Mouse (Mus musculus): ENCODE measurements around the gene C1qbp.

The C1qbp gene

GRCm38 (mm10) chr11:70982557-70983228 lies at the start of gene C1qbp:
C1qbp (minus strand) TSS chr11:70983026.
- DNase-seq (ENCODE audit: low read depth, low spot score), result peak; percentile 87

- DNase-seq (ENCODE audit: low read depth, low spot score), result no peak
Measured at GRCm38 (mm10) chr11:71032070-71032469, 49.2 kb upstream of the C1qbp start.

- DNase-seq (ENCODE audit: low read depth, low spot score), result no peak
Measured at GRCm38 (mm10) chr11:71029403-71030118, 46.7 kb upstream of the C1qbp start.

GRCm38 (mm10) chr11:71028280-71028679 lies 45.5 kb upstream of the C1qbp start:
- DNase-seq (ENCODE audit: low read depth, low spot score), result no peak

- peak; percentile 99 for DNase-seq (ENCODE audit: low read depth, low spot score)
Measured at GRCm38 (mm10) chr11:71019201-71020068, 36.6 kb upstream of the C1qbp start, which contains the start of the genes Mis12 and Derl2. Mis12 (plus strand) TSS chr11:71019611. Derl2 (minus strand) TSS chr11:71019841.

GRCm38 (mm10) chr11:71018416-71019200 lies 35.8 kb upstream of the C1qbp start:
- no peak for DNase-seq (ENCODE audit: low read depth, low spot score)

GRCm38 (mm10) chr11:71017051-71017450 lies 34.2 kb upstream of the C1qbp start:
- DNase-seq (ENCODE audit: low read depth, low spot score), result no peak

- DNase-seq (ENCODE audit: low read depth, low spot score), result no peak
Measured at GRCm38 (mm10) chr11:71012743-71013142, 29.9 kb upstream of the C1qbp start.

- DNase-seq (ENCODE audit: low read depth, low spot score), result peak; percentile 64
Measured at GRCm38 (mm10) chr11:71008321-71008720, 25.5 kb upstream of the C1qbp start.

- DNase-seq (ENCODE audit: low read depth, low spot score), result no peak
Measured at GRCm38 (mm10) chr11:71007831-71008230, 25.0 kb upstream of the C1qbp start.

GRCm38 (mm10) chr11:71007026-71007425 lies 24.2 kb upstream of the C1qbp start:
- DNase-seq (ENCODE audit: low read depth, low spot score), result no peak

- no peak for DNase-seq (ENCODE audit: low read depth, low spot score)
Measured at GRCm38 (mm10) chr11:71005046-71005445, 22.2 kb upstream of the C1qbp start.

GRCm38 (mm10) chr11:71004316-71004773 lies 21.5 kb upstream of the C1qbp start, which contains the start of gene Dhx33:
Dhx33 (minus strand) TSS chr11:71004437.
- DNase-seq (ENCODE audit: low read depth, low spot score), result peak; percentile 96

- DNase-seq (ENCODE audit: low read depth, low spot score), result peak; percentile 43
Measured at GRCm38 (mm10) chr11:71003611-71004315, 20.9 kb upstream of the C1qbp start.

GRCm38 (mm10) chr11:71001167-71001566 lies 18.3 kb upstream of the C1qbp start:
- DNase-seq (ENCODE audit: low read depth, low spot score), result no peak

GRCm38 (mm10) chr11:70982030-70982429 lies 796 bp downstream of the C1qbp start:
- no peak for DNase-seq (ENCODE audit: low read depth, low spot score)

GRCm38 (mm10) chr11:70980751-70981510 lies 1.9 kb downstream of the C1qbp start:
- DNase-seq (ENCODE audit: low read depth, low spot score), result no peak

GRCm38 (mm10) chr11:70980232-70980631 lies 2.6 kb downstream of the C1qbp start:
- DNase-seq (ENCODE audit: low read depth, low spot score), result no peak

- no peak for DNase-seq (ENCODE audit: low read depth, low spot score)
Measured at GRCm38 (mm10) chr11:70977293-70977692, 5.5 kb downstream of the C1qbp start.

GRCm38 (mm10) chr11:70975193-70975592 lies 7.6 kb downstream of the C1qbp start:
- DNase-seq (ENCODE audit: low read depth, low spot score), result no peak
